Mouse (Mus musculus): ENCODE measurements around the gene Arsb.

DNA sequence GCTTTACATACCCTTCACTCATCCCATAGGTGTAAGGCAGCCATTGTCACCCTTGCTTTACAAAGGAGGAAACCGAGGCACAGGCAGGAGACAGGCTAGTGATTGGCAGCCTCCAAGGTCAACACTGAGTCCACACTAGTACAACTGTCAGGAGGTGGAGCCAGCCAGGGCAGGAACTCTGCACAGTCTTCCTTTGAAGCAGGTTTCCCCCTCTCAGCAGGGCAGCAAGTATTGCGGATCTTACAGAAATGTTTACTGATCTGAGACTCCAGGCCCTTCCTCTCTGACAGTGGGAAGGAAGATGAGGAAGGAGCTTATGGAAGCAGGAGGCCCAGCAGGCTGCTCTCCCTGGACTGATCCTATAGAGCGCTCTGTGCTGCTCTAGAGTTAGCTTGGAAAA, 219.4 kb downstream of the Arsb start:
- no peak for TF ChIP-seq CTCF (IDR thresholded peaks at IDR 0.05; ENCODE audit: borderline replicate concordance, insufficient read depth, low read length)
- TF ChIP-seq POLR2A (IDR thresholded peaks at IDR 0.05; ENCODE audit: low read depth, low read length) = no peak
